Mouse (Mus musculus): ENCODE data around the gene Dppa5a.
"Not testable (repeated sequence)": the region's sequence is repeated elsewhere in the genome, so short reads cannot be mapped to it uniquely, and the experiment has no call there.

DNA sequence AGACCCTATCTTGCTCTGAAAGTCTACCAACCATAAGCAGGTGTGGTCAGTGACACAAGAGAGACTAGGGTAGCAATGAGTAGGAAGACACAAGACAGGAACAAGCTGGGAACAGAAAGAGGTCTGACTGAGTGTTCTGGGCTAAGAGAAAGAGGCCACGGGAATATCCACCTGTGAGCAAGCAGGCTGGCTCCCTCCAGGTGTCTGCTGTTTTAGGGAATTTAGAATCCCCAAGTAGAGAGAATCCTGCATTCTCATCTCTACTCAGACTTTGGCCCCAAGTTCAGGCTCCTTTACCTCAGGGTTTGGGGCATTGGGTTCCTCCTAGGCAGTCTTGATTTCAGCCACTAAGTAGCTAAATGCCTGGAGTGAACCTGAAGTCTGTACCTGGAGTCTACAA lies 40.7 kb downstream of the Dppa5a start, which contains the start of gene Omt2b:
- TF ChIP-seq CTCF (IDR thresholded peaks at IDR 0.05; ENCODE audit: control insufficient read depth, insufficient read depth, insufficient replicate concordance, low read depth, low read length); POLR2A (IDR thresholded peaks at IDR 0.05; ENCODE audit: control insufficient read depth, low read depth, low read length): not testable (repeated sequence)
